14 mouse cellular contexts compared by ENCODE assay signal in the genomic region with DNA sequence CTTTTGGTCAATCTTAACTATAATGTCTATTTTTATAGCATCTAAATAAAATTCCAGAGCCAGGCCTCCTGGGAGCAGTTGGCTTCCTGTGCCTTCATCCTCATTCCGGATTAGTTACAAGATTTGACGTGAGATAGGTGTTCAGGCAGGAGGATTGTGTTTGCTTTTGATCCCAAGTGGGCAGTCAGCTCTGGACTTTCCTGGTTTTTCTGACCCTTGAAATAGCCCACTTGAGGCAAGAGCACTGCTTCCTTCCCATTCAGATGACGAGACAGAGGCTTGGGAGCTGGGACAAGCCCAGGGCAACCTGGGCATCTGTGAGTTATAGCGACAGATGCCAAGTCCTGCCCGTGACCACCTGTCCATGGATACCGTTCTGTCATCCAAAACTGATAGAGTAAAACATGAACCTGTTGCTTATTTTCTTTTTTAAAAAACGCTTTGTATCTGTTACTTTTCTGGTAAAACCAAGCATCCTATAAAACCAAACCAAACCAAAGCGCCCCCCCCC.
"Had no signal": no experiment of that assay in that cellular context is flagged by ENCODE, and none has a peak within 500 bp of the region (broad histone marks: within the 10 kb centered on the region; RNA-seq: fewer than 3 reads in every experiment).

No protein-coding gene starts in this region.

- H3K4me1 ChIP-seq: limb, embryonic 15.5 days; liver, embryonic 12.5 days; megakaryocyte, embryonic 14.5 days; neural tube, embryonic 12.5 days; stomach, embryonic 15.5 days had no signal

- H3K27me3 ChIP-seq: limb, embryonic 15.5 days; liver, embryonic 12.5 days; midbrain, embryonic 15.5 days; neural tube, embryonic 12.5 days; stomach, embryonic 15.5 days had no signal

- H3K27ac ChIP-seq: limb, embryonic 15.5 days; liver, embryonic 12.5 days; macrophage; midbrain, embryonic 15.5 days; neural tube, embryonic 12.5 days; stomach, embryonic 15.5 days had no signal

- H3K4me3 ChIP-seq: limb, embryonic 15.5 days; liver, embryonic 12.5 days; megakaryocyte, embryonic 14.5 days; midbrain, embryonic 15.5 days; neural tube, embryonic 12.5 days; stomach, embryonic 15.5 days had no signal

- ATAC-seq: liver, embryonic 12.5 days; midbrain, embryonic 15.5 days had no signal

- DNase-seq: kidney, postnatal 25 days; layer of hippocampus, adult 9-11 months; layer of hippocampus, postnatal 36 days; lung, embryonic 14.5 days; lung, postnatal 14 days; retina, postnatal 1 day; thymus, postnatal 4 days had no signal
